Mouse (Mus musculus) granulocyte monocyte progenitor cell, adult 5-6 weeks (primary cell): Measurements from ENCODE around the gene Lrch4. TPM values are rescaled to one million over a fixed set of nuclear protein-coding genes. Genes with fewer than 3 reads are reported as not detected.
A peak's percentile ranks its signal among the peaks of the same experiment; 100 is the strongest.

ENCODE experiments used
- ATAC-seq: replicated peaks from 2 replicates; pipeline ENCODE4 v1.8.0; 2016; ENCODE audit warnings: mild to moderate bottlenecking, moderate TSS enrichment, inconsistent platforms; ENCODE audit not compliant: poor library complexity, severe bottlenecking
- total RNA-seq, 2 experiments: library from RNA; stranded (forward) in 1 of 2; stranded (reverse) in 1 of 2; fragments of 200-712, 200-1000 nt in 1 of 2; fragments of >200 nt in 1 of 2; fragmentation: Nextera tagmentation in 1 of 2; gene quantifications; 2 replicates each; pipeline ENCODE4 v1.2.3; 2014 to 2017

Gene Lrch4
- total RNA-seq, 2 experiments from 2014 or later = 42.2 to 57.4 TPM

DNA sequence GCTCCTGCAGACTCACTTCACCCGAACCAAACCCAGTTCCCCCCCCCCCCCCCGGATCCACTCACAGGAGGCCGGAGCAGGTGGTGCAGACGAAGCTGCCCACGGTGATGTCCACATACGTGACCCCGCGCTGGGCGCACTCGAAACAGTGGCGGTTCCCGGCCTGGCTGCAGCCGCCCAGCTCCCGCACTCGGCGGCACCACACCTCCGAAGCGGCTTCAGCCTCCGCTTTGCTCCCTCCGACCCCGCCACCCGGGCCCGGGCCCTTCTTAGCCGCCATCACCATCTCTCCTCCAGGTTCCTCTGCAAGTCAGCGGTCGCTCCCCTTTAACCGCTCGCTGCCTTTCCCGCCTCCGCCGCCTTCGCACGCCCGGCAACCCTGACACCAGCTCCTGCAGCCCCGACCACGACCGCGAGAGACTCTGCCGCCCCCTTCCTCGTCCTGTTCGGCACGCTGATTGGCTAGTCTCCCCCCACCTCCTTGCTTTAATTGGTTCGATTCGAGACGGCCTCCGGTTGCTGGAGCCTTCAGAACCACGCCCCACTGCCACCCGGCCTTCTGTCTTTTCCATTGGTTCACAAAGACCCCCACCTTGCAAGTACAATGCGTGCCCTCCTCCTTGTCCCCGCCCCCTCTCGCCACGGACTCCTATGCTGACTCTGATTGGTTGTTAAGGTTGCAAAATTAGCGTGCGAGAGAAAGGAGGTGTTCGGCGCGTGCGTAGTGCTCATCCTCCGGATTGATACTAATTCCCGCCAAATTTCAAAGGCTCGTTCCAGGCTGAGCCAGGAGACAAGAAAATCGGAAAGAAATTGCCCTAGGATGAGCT lies 55.6 kb downstream of the Lrch4 start, which contains the start of gene Agfg2:
Gene Agfg2 (minus strand): TSS at position 433 of the 830 bp plus-strand sequence.
- peak; percentile 90 for ATAC-seq

DNA sequence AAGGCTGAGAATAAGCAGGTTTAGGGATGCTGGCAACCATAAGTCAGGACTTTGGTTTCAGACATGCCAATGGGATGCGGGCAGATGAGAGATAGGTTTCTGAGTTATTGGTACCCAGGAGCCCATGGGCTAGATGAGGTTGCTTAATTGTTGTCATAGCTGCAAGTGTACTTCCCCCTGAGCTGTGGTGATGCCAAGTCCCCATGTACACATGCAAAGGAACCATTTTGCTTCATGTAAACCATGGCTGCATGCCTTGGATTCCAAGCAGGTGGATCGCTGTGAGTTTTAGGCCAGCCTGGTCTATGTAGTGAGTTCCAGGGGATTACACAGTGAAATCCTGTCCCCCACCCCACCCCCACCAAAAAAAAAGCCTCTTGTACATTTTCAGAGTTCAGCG lies 56.7 kb downstream of the Lrch4 start:
- ATAC-seq = peak; percentile 37

DNA sequence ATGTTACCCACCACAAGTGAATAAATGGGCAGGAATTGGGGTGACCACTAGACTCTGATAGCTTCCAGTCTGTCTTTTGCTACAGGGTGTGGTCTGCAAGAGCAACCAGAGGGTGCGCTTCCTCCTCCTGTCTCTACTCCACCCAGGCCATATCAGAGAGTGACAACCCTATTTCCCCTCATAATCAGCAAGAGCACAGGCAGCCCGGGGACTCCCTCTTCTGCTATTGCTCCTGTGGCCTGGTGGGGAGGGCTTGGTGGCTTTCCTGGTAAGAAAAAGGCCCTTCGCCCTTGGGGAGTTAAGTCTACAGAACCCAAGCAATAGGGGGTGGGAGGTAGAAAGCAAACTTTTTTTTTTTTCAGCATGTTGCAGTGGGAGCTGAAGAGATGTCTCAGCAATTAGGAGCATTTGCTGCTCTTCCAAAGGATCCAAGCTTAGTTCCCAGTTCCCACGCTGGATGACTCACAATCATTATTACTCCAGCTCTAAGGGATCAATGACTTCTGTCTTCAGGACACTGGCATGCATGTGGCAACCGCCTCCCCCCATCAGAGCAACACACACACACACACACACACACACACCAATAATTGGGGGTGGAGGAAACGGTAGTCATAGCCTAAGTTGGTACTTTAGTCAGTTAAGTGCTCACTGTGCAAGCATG lies 57.3 kb downstream of the Lrch4 start:
- peak; percentile 60 for ATAC-seq

DNA sequence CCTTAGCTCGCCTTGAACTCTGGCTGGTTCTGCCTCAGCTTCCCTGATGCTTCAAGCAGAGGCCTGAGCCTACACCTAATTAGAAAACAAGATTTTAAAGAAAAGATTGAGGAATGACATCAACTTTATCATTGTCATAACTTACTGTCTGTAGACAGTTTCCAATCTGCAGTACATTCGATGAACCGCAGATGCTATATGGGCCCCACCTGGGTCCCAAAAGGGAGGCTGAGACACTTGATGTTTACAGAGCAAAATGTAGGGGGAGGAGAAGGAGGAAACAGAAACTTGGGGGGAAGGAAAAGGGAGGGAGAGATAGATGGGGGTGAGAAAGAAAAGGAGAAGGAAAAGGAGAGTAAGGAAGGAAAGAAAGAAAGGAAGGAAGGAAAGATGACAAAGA lies 61.1 kb downstream of the Lrch4 start:
- ATAC-seq = no peak

DNA sequence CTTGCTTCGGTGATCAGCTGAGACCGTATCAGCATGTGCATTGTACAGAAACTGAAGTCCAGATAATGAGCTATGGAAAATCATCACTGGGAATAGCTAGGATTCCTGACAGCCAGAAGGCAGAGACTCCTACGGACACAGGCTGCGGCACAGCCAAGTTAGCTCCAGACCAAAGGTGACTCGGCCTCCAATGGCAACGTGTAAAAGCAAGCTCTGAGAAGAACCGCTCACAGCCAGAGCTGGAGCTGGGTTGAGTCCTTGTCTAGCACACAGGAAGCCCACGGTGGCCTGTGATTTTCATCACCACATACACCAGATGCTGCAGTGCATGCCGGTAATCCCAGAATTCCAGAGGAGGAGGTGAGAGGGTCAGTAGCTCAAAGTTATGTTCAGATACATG lies 61.6 kb downstream of the Lrch4 start:
- ATAC-seq = no peak

Other genes starting within 250 kb of the Lrch4 start
- 0.66 and 4.7 TPM in 2 replicates for gene Zan, start 152.1 kb upstream of the Lrch4 start, total RNA-seq (2014; fragmentation: Nextera tagmentation)
- 0.04 and 0.05 TPM in 2 replicates for gene Zan, start 152.1 kb upstream of the Lrch4 start, total RNA-seq (2017)
- 31.2 and 36.5 TPM in 2 replicates for gene Pop7, start 126.6 kb upstream of the Lrch4 start, total RNA-seq (2014; fragmentation: Nextera tagmentation)
- gene Pop7, start 126.6 kb upstream of the Lrch4 start, total RNA-seq (2017) = 18.3 and 28.9 TPM in 2 replicates
- gene Gigyf1, start 110.6 kb upstream of the Lrch4 start, total RNA-seq (2014; fragmentation: Nextera tagmentation) = 21.0 and 21.7 TPM in 2 replicates
- gene Gigyf1, start 110.6 kb upstream of the Lrch4 start, total RNA-seq (2017) = 5.2 and 7.7 TPM in 2 replicates
- not detected in 2 replicates for gene Epo, start 95.9 kb upstream of the Lrch4 start, total RNA-seq (2014; fragmentation: Nextera tagmentation)
- gene Epo, start 95.9 kb upstream of the Lrch4 start, total RNA-seq (2017) = not detected in 2 replicates
- gene Gnb2, start 95.6 kb upstream of the Lrch4 start, total RNA-seq (2014; fragmentation: Nextera tagmentation) = 335 and 473 TPM in 2 replicates
- gene Gnb2, start 95.6 kb upstream of the Lrch4 start, total RNA-seq (2017) = 226 and 299 TPM in 2 replicates
- gene Actl6b, start 75.6 kb upstream of the Lrch4 start, total RNA-seq (2014; fragmentation: Nextera tagmentation) = not detected in 2 replicates
- gene Actl6b, start 75.6 kb upstream of the Lrch4 start, total RNA-seq (2017) = not detected in 2 replicates
- 5.8 and 20.3 TPM in 2 replicates for gene Tfr2, start 59.3 kb upstream of the Lrch4 start, total RNA-seq (2014; fragmentation: Nextera tagmentation)
- gene Tfr2, start 59.3 kb upstream of the Lrch4 start, total RNA-seq (2017) = 7.5 and 10.2 TPM in 2 replicates
- 146 and 159 TPM in 2 replicates for gene Mospd3, start 28.1 kb upstream of the Lrch4 start, total RNA-seq (2014; fragmentation: Nextera tagmentation)
- 4.0 and 7.4 TPM in 2 replicates for gene Mospd3, start 28.1 kb upstream of the Lrch4 start, total RNA-seq (2017)
- gene Pcolce, start 15.3 kb upstream of the Lrch4 start, total RNA-seq (2014; fragmentation: Nextera tagmentation) = not detected in 2 replicates
- gene Pcolce, start 15.3 kb upstream of the Lrch4 start, total RNA-seq (2017) = 0.62 TPM in 1 of 2 replicates, not detected in the other
- not detected in 2 replicates for gene Fbxo24, start 119 bp upstream of the Lrch4 start, total RNA-seq (2014; fragmentation: Nextera tagmentation)
- gene Fbxo24, start 119 bp upstream of the Lrch4 start, total RNA-seq (2017) = not detected in 2 replicates
- gene Gm20605, start 54 bp downstream of the Lrch4 start, total RNA-seq (2014; fragmentation: Nextera tagmentation) = 13.2 and 16.4 TPM in 2 replicates
- gene Gm20605, start 54 bp downstream of the Lrch4 start, total RNA-seq (2017) = 0.62 and 3.6 TPM in 2 replicates
- 32.1 and 55.2 TPM in 2 replicates for gene Sap25, start 12.2 kb downstream of the Lrch4 start, total RNA-seq (2014; fragmentation: Nextera tagmentation)
- 9.7 and 20.8 TPM in 2 replicates for gene Sap25, start 12.2 kb downstream of the Lrch4 start, total RNA-seq (2017)
- gene Irs3, start 16.6 kb downstream of the Lrch4 start, total RNA-seq (2014; fragmentation: Nextera tagmentation) = not detected in 2 replicates
- gene Irs3, start 16.6 kb downstream of the Lrch4 start, total RNA-seq (2017) = not detected in 2 replicates
- gene Agfg2, start 55.6 kb downstream of the Lrch4 start, total RNA-seq (2014; fragmentation: Nextera tagmentation) = 13.7 and 15.0 TPM in 2 replicates
- 10.7 and 13.9 TPM in 2 replicates for gene Agfg2, start 55.6 kb downstream of the Lrch4 start, total RNA-seq (2017)
- gene Nyap1, start 112.5 kb downstream of the Lrch4 start, total RNA-seq (2014; fragmentation: Nextera tagmentation) = not detected in 2 replicates
- not detected in 2 replicates for gene Nyap1, start 112.5 kb downstream of the Lrch4 start, total RNA-seq (2017)
- 71.5 and 78.5 TPM in 2 replicates for gene Tsc22d4, start 116.6 kb downstream of the Lrch4 start, total RNA-seq (2014; fragmentation: Nextera tagmentation)
- gene Tsc22d4, start 116.6 kb downstream of the Lrch4 start, total RNA-seq (2017) = 57.5 and 74.8 TPM in 2 replicates
- 29.4 and 36.7 TPM in 2 replicates for gene Ppp1r35, start 149.7 kb downstream of the Lrch4 start, total RNA-seq (2014; fragmentation: Nextera tagmentation)
- gene Ppp1r35, start 149.7 kb downstream of the Lrch4 start, total RNA-seq (2017) = 22.9 and 24.1 TPM in 2 replicates
- 33.9 and 35.2 TPM in 2 replicates for gene Mepce, start 158.5 kb downstream of the Lrch4 start, total RNA-seq (2014; fragmentation: Nextera tagmentation)
- gene Mepce, start 158.5 kb downstream of the Lrch4 start, total RNA-seq (2017) = 14.5 and 48.4 TPM in 2 replicates
- 1.0 and 2.6 TPM in 2 replicates for gene Zcwpw1, start 158.7 kb downstream of the Lrch4 start, total RNA-seq (2014; fragmentation: Nextera tagmentation)
- 12.7 and 13.0 TPM in 2 replicates for gene Zcwpw1, start 158.7 kb downstream of the Lrch4 start, total RNA-seq (2017)
- gene Pilra, start 207.2 kb downstream of the Lrch4 start, total RNA-seq (2014; fragmentation: Nextera tagmentation) = 3.2 and 4.0 TPM in 2 replicates
- gene Pilra, start 207.2 kb downstream of the Lrch4 start, total RNA-seq (2017) = 11.4 and 12.7 TPM in 2 replicates
- gene Pilrb1, start 229.0 kb downstream of the Lrch4 start, total RNA-seq (2014; fragmentation: Nextera tagmentation) = 3.5 and 12.1 TPM in 2 replicates
- 7.2 and 7.6 TPM in 2 replicates for gene Pilrb1, start 229.0 kb downstream of the Lrch4 start, total RNA-seq (2017)
- 3.2 and 13.2 TPM in 2 replicates for gene Pilrb2, start 242.7 kb downstream of the Lrch4 start, total RNA-seq (2014; fragmentation: Nextera tagmentation)
- gene Pilrb2, start 242.7 kb downstream of the Lrch4 start, total RNA-seq (2017) = 4.3 and 10.3 TPM in 2 replicates